Mouse (Mus musculus): Measurements from ENCODE around the gene Rps11.
"Not testable (repeated sequence)": the region's sequence is repeated elsewhere in the genome, so short reads cannot be mapped to it uniquely, and the experiment has no call there.

Gene Rps11

DNA sequence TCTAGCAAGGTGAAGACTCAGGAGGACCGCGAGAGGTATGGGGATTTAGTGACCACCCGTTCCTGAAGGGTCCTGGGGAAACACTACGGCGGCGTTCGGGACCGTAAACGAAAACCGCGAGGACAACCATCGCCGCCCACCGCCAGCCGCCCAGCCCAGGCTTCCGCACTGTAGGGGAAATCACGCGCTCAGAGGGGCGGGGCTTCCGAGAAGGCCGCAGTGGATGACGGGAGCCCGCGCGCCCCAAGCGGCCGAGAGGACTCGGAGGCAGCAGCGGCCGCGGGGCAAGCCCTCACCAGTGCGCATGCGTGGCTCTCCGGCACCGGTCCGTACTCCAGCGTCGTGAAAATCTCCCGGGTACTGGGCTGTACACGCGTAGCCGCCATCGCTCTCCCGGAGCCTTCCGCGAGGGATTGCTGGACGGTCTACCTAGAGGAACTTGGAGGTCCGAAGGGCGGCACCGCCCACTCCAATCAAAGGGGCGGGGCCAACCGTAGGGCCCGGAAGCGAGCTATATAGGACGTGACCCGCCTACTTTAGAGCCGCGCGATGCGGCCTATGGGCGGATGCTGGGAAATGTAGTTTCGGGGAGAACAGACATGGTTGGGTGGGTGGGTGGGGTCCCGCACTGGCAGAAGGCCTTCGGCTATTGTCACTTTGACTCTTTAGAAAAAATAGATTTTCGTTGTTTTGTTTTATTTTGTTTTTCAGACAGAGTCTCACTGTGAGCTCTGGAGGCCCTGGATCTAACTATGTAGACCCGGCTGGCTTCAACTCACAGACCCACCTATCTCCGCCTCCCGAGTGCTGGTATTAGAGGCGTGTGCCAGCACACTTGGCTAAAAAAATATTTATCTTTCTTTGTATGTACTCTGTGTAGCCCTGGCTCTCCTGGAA is 30.1 kb upstream of the Rps11 start, which contains the start of the genes Pih1d1 and Aldh16a1:
Gene Pih1d1 (plus strand): TSS at position 208 of the 897 bp plus-strand sequence.
Gene Aldh16a1 (minus strand): TSS at position 489 of the 897 bp plus-strand sequence.
- peak; percentile 90 for DNase-seq (ENCODE audit: low read depth, low spot score)

DNA sequence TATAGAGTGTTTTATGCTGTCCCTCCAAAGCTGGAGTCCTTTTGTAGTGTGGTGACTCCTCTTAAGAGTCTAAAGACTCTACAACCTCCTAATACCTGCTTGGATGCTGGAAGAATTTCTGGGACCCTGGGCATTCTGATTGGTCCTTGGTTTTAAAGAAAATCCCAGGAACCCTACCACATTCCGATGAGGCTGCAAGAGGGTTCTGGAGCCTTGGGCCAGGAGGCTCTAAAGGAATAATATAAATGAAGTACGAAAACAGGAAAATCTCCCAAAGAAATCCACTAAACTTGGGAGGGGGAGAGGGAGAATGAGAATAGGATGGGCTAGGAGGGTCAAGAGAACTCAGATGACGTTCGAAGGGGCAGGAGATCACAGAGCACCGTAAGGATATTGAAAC is 29.3 kb upstream of the Rps11 start:
- DNase-seq (ENCODE audit: low read depth, low spot score) = no peak

DNA sequence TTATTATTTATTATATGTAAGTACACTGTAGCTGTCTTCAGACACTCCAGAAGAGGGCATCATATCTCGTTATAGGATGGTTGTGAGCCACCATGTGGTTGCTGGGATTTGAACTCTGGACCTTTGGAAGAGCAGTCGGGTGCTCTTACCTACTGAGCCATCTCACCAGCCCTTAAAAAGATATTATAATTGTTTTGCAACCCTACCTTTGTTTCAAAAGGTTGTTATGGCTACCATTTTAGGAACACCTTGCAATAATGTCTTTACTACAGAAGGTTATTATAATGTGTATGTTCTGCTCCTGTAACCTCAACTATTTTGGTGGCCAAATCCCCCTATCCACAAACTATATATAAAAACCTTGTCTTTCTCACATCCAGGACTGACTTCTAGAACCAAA is 28.8 kb upstream of the Rps11 start:
- DNase-seq (ENCODE audit: low read depth, low spot score) = not testable (repeated sequence)

DNA sequence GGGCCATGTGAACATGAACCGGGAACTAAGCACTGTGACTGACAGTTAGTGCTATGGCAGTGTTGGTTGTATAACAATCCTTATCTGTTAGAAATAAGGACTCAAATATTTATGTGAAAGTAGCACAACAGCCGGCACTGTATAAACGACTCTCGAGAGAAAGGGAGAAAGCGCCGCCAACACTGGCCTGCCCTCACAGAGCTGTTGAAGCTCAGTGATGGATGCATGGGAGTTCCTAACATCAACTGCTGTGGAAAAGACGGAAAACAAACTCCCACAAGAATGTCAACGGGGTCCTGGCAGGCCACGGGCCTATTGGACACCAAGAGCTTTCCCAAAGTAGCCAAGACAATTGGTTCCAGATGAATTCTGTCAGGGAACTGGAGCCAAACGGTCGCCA is 27.1 kb upstream of the Rps11 start:
- DNase-seq (ENCODE audit: low read depth, low spot score) = no peak

DNA sequence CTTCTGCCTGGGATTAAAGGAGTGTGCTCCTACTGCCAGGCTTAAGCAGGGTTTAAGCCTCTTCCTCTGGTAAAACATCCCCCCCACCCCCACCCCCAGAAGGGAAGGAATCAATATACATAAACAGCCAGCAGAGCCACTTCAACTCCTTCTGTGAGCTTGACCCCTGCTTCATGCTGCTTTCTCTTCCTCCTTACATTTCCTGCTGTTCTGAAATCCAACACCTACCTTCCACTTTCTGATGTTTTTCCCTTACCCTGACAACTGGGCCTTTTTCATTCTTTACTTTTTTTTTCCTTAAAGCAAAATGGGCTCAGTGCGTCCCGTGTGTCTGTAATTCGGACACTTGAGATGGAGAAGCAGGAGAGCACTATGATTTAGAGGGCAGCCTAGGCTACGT is 26.1 kb upstream of the Rps11 start:
- no peak for DNase-seq (ENCODE audit: low read depth, low spot score)

DNA sequence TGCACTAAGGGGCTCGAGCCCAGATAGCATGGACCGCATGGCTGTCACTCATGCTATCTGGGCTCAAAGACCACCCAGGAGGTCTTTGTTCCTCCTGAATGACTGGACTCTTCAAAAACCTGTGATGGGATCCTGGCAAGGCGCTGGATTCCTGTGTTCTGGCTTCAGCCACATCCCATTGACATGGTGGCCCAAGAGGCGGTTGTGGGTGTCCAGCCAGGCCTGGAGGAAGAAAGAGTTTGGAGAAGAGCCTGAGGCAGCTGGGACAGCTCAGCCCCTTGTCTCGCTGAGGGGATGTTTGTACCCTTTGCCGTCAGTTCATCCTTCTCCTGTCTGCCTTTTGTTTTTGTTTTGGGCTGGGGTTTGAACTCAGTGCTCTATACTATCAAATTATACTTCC is 25.3 kb upstream of the Rps11 start:
- no peak for DNase-seq (ENCODE audit: low read depth, low spot score)

DNA sequence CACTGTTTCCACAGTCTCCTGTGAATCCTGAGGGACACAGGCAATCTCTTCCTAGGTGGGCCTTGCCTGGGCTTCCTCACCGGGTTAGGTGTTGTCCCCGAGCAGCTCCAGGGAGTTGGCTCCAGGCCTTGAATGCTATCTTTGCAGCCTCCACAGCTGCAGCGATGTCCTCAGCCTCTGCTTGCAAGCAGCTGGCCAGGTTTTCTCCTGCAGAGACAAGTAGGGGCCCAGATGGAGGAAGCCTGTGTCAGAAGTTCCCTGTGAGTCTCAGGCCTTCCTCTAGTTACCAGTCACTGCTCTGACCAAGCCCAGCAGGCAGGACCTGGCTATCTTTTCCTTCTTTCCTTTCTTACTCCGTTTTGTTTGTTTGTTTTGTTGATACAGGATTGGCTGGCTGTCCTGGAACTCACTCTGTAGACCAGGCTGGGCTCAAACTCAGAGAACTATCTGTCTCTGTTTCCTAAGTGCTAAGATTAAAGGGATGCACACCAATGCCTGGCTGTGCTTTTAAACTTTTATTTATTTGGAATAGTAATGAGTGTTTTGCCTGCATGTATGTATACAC is 24.4 kb upstream of the Rps11 start:
- DNase-seq (ENCODE audit: low read depth, low spot score) = no peak

DNA sequence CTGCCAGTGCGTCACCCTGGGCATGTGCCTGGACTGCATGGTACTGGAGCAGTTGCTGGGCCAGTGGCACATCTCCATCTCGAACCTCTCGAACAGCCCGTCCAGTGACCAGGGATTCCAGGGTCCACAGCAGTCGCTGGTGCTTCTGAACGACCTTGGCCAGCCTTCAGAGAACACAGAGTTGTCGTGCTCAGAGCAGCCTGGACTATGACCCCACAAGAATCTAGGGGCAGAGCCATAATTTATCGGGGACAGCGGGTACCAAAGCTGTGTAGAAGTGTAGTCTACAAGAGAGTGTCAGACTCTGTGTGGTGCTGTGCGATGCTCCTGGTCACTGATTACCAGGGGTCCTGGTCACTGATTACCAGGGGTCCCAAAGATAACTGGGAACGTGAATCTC is 23.7 kb upstream of the Rps11 start:
- DNase-seq (ENCODE audit: low read depth, low spot score) = no peak

DNA sequence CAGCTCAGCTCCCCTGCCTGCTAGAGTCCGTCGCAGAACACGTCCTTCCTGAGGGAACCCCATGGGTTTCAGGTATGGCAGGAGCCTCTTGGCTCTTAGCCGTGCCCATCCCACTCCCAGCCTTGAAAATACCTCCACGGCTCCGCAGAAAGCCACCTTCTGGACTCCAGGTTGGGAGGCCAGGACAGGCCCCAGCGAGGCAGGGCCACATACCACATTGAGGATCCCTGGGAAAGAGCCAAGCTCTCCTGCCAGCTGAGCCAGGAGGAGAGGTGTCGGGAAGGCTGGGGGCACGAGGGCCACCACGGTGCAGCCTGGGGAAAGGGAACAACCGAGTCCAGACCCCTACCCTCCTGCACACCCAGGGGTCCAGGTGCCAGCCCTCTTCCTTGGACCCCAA is 23.0 kb upstream of the Rps11 start:
- DNase-seq (ENCODE audit: low read depth, low spot score) = no peak

DNA sequence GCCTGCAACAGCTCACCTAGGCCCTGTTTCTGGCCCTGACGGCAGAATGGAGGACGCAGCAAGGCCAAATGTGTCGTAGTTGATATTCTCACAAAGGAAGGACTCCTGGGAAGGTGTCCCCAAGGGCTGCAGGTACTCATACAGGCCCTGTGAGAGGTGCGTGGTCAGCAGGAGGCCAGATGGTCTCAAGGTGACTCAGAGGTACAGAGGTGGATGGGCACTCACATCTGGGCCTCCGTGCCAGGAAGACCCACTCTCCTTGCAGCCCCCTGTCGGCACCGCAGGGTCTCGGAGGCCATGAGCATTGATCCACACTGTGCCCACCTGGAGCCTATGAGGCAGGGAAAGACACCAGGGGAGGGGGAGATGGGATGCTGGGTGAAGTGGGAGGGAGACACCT is 21.2 kb upstream of the Rps11 start:
- DNase-seq (ENCODE audit: low read depth, low spot score) = no peak

DNA sequence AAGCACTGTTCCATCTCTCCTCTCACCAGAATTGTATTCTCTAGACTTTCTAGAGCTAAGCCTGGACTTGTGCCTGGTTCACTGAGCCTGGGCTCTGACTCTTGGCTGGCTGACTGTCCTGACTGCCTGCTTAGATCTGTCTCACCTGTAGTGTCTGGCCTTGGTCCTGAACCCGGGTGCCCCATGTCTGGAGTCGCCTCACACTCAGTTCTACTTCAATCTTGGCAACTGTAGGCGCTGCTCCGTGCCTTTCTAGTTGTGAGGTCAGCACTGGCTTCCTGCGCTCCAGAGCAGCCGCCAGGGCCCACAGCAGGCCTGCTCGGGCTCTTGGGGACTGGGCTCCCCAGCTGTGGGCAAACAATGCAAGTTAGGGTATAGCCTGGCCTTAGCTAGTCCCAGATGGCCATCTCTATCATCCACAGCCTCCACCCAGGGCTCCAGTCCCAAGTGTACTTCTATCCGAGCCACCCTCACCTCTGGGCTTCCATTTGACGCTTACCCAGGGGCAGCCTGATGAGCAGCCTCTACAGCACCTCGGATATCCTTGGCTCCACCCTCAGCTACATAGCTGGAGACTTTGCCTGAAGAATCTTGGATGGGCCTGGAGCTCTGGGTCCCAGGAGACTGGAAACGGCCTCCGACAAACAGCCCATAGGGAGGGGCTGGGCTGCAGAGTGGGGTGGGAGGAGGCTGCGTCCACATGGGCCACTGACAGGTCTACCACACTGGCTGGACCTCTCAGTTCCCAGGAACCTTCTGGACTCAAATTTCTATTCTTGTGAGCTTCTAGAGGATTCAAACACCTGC is 20.3 kb upstream of the Rps11 start:
- no peak for DNase-seq (ENCODE audit: low read depth, low spot score)

DNA sequence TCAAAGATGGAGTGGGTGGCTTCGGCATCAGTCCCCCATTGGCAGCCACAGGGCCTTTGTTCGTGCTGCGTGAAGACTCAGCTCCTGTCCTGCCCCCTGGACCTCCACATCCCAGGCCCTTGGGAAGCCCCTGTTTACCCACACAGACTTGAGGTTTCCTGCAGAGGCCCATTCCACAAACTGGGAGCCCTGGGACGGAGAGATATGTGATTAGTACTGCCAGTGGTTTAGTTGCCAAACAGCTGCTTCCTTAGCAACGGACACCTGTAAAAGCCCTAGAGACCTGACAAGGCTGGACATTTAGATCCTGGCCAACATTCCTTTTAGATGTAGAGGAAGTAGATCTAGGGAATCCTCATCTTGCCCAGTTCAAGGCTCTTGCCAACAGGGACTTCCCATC is 17.7 kb upstream of the Rps11 start:
- DNase-seq (ENCODE audit: low read depth, low spot score) = no peak

DNA sequence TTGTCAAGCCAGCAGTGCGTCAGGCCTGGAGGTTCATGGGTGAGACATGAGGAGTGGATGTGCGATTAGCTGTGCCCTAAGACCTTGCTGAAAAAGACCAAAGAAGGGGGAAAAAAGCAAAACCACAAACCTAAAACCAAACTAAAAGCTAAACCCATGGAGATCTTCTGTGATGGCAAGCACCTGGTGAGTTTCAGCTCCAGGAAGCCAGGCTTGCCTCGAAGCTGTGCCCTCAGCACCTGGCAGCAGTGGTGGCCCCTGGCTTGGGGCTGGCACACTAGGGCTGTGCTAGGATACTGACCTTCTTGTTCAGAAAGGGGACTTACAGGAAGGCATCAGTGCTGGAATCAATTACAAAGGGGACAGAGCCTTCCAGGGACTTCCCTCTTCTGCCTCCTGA is 17.1 kb upstream of the Rps11 start:
- no peak for DNase-seq (ENCODE audit: low read depth, low spot score)

DNA sequence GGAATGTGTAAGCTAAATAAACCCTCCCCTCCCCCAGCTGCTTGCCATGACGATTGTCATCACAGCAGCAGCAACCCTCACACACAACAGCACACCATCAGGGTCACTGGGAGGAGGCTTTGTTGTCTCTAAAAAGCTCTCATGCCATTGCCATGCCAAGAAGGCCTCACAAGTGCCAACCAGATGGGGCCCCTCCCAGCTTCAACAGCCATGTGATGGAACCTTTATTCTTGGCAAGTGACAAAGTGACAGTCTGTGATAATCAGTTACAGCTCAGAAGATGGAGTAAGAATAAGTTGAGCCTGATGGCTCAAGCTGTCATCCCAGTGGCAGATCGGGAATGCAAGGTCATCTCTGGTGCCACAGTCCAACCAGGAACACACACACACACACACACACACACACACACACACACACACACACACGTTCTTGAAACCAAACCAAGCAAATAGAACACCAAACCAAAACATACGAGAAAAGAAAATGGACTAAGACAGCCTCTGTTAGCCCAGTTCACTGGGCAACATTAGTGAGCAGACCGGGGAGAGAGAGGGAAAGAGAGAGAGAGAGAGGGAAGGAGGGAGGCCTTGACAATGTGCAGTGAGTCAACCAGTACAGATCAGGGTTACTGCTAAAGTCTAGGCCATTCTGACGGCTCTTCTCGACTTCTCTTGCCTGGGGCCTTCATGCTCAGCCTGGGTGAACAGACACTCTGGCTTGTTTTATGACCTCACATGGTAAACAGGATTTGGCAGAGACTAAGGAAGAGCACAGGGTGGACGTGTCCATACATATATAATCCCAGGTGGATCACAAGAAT is 15.9 kb upstream of the Rps11 start:
- DNase-seq (ENCODE audit: low read depth, low spot score) = no peak

DNA sequence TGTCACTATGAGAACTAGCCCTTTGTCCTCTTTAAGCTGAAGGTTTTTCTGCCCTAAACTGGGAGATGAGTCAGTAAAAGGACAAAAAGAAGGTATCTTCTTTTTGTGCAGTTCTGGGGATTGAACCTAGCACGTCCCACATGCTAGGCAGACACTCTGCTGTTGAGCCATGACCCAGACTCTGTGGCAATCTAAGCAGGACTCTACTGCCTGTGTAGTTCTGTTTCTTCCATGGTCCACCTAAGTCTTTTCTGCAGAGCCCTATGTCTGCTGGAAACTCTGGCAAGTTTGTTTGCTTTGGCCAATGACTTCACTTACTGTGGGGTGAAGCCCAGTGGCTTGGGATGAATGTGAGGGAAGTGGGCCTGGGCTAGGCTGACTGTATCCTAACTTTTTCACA is 14.2 kb upstream of the Rps11 start:
- no peak for DNase-seq (ENCODE audit: low read depth, low spot score)

DNA sequence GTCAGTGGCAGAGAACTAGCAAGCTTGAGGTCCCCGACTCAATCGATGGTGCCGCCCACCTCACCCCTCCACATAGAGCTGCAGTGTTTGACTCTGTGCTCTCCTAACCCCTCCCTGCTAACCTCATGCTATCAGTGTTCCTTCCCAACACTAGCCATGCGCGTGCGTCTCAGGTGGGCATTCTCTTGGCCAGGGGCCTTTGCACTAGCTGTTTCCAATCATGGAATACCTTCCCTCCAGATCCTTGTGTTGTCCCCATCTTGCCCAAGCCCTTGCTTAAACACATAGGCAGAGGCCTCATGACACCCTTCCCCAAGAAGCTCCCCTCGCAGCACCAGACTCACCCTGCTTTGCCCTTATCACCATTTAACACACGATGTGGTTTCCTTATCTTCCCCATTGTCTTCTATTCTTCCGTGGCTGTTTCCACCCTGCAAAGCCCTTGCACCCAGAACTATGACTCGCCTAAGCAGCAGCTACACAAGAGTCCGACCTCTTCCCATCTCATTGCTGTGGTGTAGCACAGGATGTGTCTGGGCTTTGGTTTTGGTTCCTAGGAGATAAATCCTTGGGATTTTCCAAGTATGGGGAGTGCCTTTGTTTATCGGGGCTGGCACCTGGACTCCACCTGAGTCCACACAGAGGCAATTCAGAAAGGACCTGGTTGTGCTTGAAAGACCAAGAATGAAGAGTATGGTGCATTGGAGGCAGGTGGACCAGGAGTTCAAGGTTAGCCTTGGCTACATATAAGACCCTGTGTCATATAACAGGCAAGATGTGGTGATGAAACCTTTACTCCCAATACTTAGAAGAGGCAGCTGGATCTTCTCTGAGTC is 13.2 kb upstream of the Rps11 start:
- DNase-seq (ENCODE audit: low read depth, low spot score) = no peak

DNA sequence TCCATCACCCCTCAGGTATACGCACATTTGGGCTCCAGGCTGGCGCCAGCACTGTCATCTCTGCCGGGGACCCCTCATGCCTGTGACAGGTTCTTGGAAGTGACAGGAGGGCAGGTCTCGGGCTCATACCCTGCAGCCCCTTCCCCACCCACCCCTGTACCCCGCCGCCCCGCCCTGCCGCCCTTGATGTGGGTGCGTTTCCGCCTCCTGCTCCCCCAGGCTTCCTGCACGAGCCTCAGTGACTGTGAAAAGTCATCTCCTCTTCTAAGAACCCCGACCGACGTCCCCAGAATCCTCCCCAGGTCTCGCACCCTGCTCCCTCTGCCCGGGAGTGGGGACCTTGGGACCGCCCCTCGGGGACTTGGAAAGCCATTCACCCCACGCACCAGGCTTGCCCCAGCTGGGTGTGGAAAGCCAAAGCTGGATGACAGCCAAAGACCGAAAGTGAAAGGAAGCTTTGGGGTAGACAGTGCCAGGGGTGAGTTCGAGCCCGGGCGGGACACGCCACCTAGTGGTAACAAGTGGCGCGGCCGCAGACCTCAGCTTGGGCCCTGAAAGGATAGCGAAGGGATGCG is 11.8 kb upstream of the Rps11 start, which contains the start of the genes Gm45713 and Flt3l:
Gene Gm45713 (minus strand): TSS at position 239 of the 575 bp plus-strand sequence.
Gene Flt3l (minus strand): TSS at position 440 of the 575 bp plus-strand sequence.
- no peak for DNase-seq (ENCODE audit: low read depth, low spot score)

DNA sequence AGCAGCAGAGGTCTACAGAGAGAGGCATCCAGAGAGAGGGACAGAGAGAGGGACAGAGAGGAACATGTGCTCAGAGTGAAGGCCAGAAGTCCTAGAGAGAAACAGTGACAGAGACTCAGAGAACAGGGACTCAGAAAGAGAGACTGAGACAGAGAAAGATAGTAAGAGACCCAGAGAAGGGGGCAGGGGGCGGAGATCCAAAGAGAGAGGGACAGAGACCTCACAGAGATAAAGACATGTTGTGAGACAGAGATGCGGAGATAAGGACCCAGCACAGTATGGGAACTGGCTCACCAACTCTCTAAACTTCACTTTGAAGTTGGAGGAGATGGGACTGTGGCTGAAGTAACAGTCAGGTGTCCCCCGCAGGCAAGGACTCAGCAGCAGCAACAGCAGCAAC is 11.1 kb upstream of the Rps11 start:
- no peak for DNase-seq (ENCODE audit: low read depth, low spot score)

DNA sequence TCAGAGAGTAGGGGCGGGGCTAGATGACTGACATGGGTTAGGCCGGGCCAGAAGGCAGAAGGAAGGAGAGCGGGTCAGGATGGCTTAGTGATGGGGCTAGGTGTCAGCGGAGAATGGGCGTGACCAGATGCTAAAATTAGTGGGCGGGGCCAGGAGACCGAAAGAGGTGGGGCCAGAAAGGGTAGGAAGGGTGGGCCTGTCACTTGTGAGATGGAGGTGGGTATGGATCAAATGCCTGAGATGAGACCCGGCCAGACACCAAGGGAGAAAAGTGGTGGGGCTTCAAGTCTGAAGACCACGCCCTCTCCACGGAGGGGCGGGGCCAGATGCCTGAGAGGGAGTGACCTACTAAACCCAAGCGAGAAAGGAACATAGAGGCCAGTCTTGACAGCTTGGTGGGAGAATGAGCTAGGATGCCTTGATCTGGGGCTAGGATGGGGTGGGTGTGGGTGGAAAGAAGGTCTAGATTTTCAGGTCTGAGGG is 10.3 kb upstream of the Rps11 start:
- no peak for DNase-seq (ENCODE audit: low read depth, low spot score)
